Mouse (Mus musculus) lung, postnatal 25 days (tissue): ENCODE data around the gene Tank.
A peak's percentile ranks its signal among the peaks of the same experiment; 100 is the strongest.

Source experiments
- DNase-seq: peaks from one replicate; pipeline ENCODE4 v3.0.0; 2022; ENCODE audit warnings: low spot score

The Tank gene

GRCm38 (mm10) chr2:61580091-61580490 is 1.7 kb downstream of the Tank start:
- no peak for DNase-seq

GRCm38 (mm10) chr2:61580555-61581080 is 2.2 kb downstream of the Tank start:
- DNase-seq, result no peak

- no peak for DNase-seq
These were observed 4.4 kb downstream of the Tank start for GRCm38 (mm10) chr2:61582578-61583315.

- DNase-seq, result no peak
These were observed 7.1 kb downstream of the Tank start for GRCm38 (mm10) chr2:61585447-61585846.

- no peak for DNase-seq
These were observed 7.8 kb downstream of the Tank start for GRCm38 (mm10) chr2:61586166-61586565.

GRCm38 (mm10) chr2:61590751-61591150 is 12.4 kb downstream of the Tank start:
- no peak for DNase-seq

- DNase-seq, result no peak
These were observed 13.7 kb downstream of the Tank start for GRCm38 (mm10) chr2:61592095-61592494.

- DNase-seq, result no peak
These were observed 14.3 kb downstream of the Tank start for GRCm38 (mm10) chr2:61592699-61593029.

- DNase-seq, result peak; percentile 94
These were observed 14.8 kb downstream of the Tank start for GRCm38 (mm10) chr2:61593030-61593811.

- DNase-seq, result peak; percentile 11
These were observed 15.5 kb downstream of the Tank start for GRCm38 (mm10) chr2:61593871-61594304.

- DNase-seq, result no peak
These were observed 21.3 kb downstream of the Tank start for GRCm38 (mm10) chr2:61599730-61600129.

GRCm38 (mm10) chr2:61603461-61603860 is 25.1 kb downstream of the Tank start:
- no peak for DNase-seq

GRCm38 (mm10) chr2:61606942-61607341 is 28.6 kb downstream of the Tank start:
- DNase-seq, result no peak

- no peak for DNase-seq
These were observed 45.6 kb downstream of the Tank start for GRCm38 (mm10) chr2:61623996-61624395.

GRCm38 (mm10) chr2:61630864-61631555 is 52.6 kb downstream of the Tank start:
- DNase-seq, result no peak

- no peak for DNase-seq
These were observed 56.7 kb downstream of the Tank start for GRCm38 (mm10) chr2:61635099-61635498.

GRCm38 (mm10) chr2:61638182-61638581 is 59.8 kb downstream of the Tank start:
- no peak for DNase-seq

GRCm38 (mm10) chr2:61642452-61643368 is 64.3 kb downstream of the Tank start:
- peak; percentile 35 for DNase-seq

GRCm38 (mm10) chr2:61651206-61651605 is 72.8 kb downstream of the Tank start:
- DNase-seq, result no peak

GRCm38 (mm10) chr2:61651640-61652039 is 73.3 kb downstream of the Tank start:
- no peak for DNase-seq

- no peak for DNase-seq
These were observed 76.6 kb downstream of the Tank start for GRCm38 (mm10) chr2:61655046-61655381.
